Mouse (Mus musculus) lung, postnatal 14 days (tissue): ENCODE results near the gene Ambp.
A peak's percentile ranks its signal among the peaks of the same experiment; 100 is the strongest.

Source experiments
- DNase-seq: peaks from one replicate; pipeline ENCODE4 v3.0.0; 2021

Ambp gene

GRCm38 (mm10) chr4:63154699-63155098 lies at the start of gene Ambp:
Gene Ambp (minus strand): TSS chr4:63154799.
- DNase-seq = no peak

GRCm38 (mm10) chr4:63203874-63204273 lies 49.3 kb upstream of the Ambp start:
- no peak for DNase-seq

GRCm38 (mm10) chr4:63199366-63199765 lies 44.8 kb upstream of the Ambp start:
- no peak for DNase-seq

GRCm38 (mm10) chr4:63194366-63194765 lies 39.8 kb upstream of the Ambp start:
- DNase-seq = no peak

GRCm38 (mm10) chr4:63191641-63192040 lies 37.0 kb upstream of the Ambp start:
- no peak for DNase-seq

GRCm38 (mm10) chr4:63186281-63186870 lies 31.8 kb upstream of the Ambp start:
- DNase-seq = peak; percentile 38

- DNase-seq = peak; percentile 70
Observed at GRCm38 (mm10) chr4:63181556-63181955, 27.0 kb upstream of the Ambp start.

- no peak for DNase-seq
Observed at GRCm38 (mm10) chr4:63171969-63172685, 17.5 kb upstream of the Ambp start, which contains the start of gene Kif12. Gene Kif12 (minus strand): TSS chr4:63172131.

GRCm38 (mm10) chr4:63171122-63171521 lies 16.5 kb upstream of the Ambp start:
- DNase-seq = no peak

- DNase-seq = no peak
Observed at GRCm38 (mm10) chr4:63170061-63170460, 15.5 kb upstream of the Ambp start.

- no peak for DNase-seq
Observed at GRCm38 (mm10) chr4:63166323-63166722, 11.7 kb upstream of the Ambp start.

GRCm38 (mm10) chr4:63165636-63166035 lies 11.0 kb upstream of the Ambp start:
- DNase-seq = no peak

GRCm38 (mm10) chr4:63158961-63159592 lies 4.5 kb upstream of the Ambp start:
- DNase-seq = peak; percentile 89

GRCm38 (mm10) chr4:63158192-63158591 lies 3.6 kb upstream of the Ambp start:
- DNase-seq = no peak

GRCm38 (mm10) chr4:63156726-63157634 lies 2.4 kb upstream of the Ambp start:
- no peak for DNase-seq

GRCm38 (mm10) chr4:63155596-63155995 lies 997 bp upstream of the Ambp start:
- DNase-seq = no peak

GRCm38 (mm10) chr4:63154028-63154427 lies 571 bp downstream of the Ambp start:
- DNase-seq = no peak

- DNase-seq = peak; percentile 8
Observed at GRCm38 (mm10) chr4:63151127-63151526, 3.5 kb downstream of the Ambp start.

- DNase-seq = no peak
Observed at GRCm38 (mm10) chr4:63147268-63147667, 7.3 kb downstream of the Ambp start.

GRCm38 (mm10) chr4:63129891-63130624 lies 24.5 kb downstream of the Ambp start:
- no peak for DNase-seq

- DNase-seq = no peak
Observed at GRCm38 (mm10) chr4:63124861-63125466, 29.6 kb downstream of the Ambp start.
